Mouse (Mus musculus): ENCODE data around the gene Pde6d.

DNA sequence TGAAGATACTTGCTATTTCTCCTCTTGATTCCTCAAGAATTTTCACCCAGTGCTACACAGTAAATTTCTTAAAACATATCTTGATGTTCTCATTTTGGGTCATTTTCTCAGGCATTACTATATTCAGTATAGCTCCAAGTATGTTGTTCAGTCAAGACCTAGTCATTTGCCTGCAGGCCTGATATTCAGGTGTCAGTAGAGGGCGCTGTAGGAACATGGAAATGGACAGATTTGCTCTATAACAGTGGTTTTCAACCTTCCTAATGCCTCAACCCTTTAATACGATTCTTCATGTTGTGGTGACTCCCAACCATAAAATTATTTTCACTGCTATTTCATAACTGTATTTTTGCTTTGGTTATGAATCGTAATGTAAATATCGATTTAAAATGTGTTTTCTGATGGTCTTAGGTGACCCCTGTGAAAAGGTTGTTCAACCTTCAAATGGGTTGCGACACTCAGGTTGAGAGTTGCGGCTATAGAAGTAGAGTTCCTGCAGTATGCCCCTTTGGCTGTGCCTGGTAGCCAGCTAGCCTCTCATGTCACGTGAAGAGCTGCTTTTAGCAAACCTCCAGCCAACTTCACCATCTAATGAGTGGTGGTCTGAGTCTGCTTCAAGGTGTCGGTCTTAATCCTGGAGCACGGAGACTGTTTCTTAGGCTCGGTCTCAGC is 36.2 kb upstream of the Pde6d start:
- TF ChIP-seq CTCF (conservative IDR thresholded peaks at IDR 0.05; ENCODE audit: insufficient read depth, insufficient read length, low read depth, low read length): peak; percentile 43
- TF ChIP-seq POLR2A (IDR thresholded peaks at IDR 0.05; ENCODE audit: low read depth, low read length): no peak

Measured in kidney, adult 2 months (tissue).